Mouse (Mus musculus): Measurements from ENCODE around the gene Atp8b3. TPM values are rescaled to one million over a fixed set of nuclear protein-coding genes. Genes with fewer than 3 reads are reported as not detected.
A peak's percentile ranks its signal among the peaks of the same experiment; 100 is the strongest.

The Atp8b3 gene
- polyA plus RNA-seq, 1 experiment from 2014 or later = 0.10 TPM

GRCm38 (mm10) chr10:80584045-80584488 lies 45.1 kb upstream of the Atp8b3 start:
- Histone ChIP-seq H3K4me2 (replicated peaks; ENCODE audit: low read depth, low read length) (no peak overlapping the region), H3K9ac (replicated peaks; ENCODE audit: low read depth) (no peak overlapping the region), H3K27me3 (replicated peaks; ENCODE audit: insufficient read depth, low read length) (no peaks in the 10 kb centered on the region), H3K4me3 (ENCODE audit: low read depth, low read length) (no peak overlapping the region), H3K4me1 (ENCODE audit: insufficient read depth, low read depth, low read length) (peaks cover 18% of the 10 kb centered on the region; the same call in 1 of the 2 replicates), H3K27ac (ENCODE audit: low read length) (peak overlapping the region; percentile 38; the same call in 1 of the 2 replicates), H3K36me3 (ENCODE audit: insufficient read depth, low read length) (no peaks in the 10 kb centered on the region), H3K9me3 (ENCODE audit: low read length) (no peaks in the 10 kb centered on the region)
- 44% methylated on average over 12 of the region's 12 CpGs for WGBS
- no peak for TF ChIP-seq CTCF (IDR thresholded peaks at IDR 0.05)
- no peak for TF ChIP-seq EP300 (IDR thresholded peaks at IDR 0.05)
- ATAC-seq = 0 out of 2 replicates have a peak, but pooled peaks have one; percentile 5
- no peak for DNase-seq (ENCODE audit: low spot score)

- Histone ChIP-seq H3K9ac (replicated peaks; ENCODE audit: low read depth) (no peak overlapping the region), H3K27me3 (replicated peaks; ENCODE audit: insufficient read depth, low read length) (no peaks in the 10 kb centered on the region), H3K4me1 (ENCODE audit: insufficient read depth, low read depth, low read length) (peaks cover 10% of the 10 kb centered on the region; the same call in 1 of the 2 replicates), H3K4me3 (ENCODE audit: low read depth, low read length) (no peak overlapping the region), H3K27ac (ENCODE audit: low read length) (no peak overlapping the region), H3K4me2 (replicated peaks; ENCODE audit: low read depth, low read length) (no peak overlapping the region), H3K9me3 (ENCODE audit: low read length) (no peaks in the 10 kb centered on the region), H3K36me3 (ENCODE audit: insufficient read depth, low read length) (no peaks in the 10 kb centered on the region)
- 83% methylated on average over 5 of the region's 5 CpGs for WGBS
- ATAC-seq = no peak
- TF ChIP-seq EP300 (IDR thresholded peaks at IDR 0.05) (no peak), CTCF (IDR thresholded peaks at IDR 0.05) (no peak)
- no peak for DNase-seq (ENCODE audit: low spot score)
These were observed 44.1 kb upstream of the Atp8b3 start for GRCm38 (mm10) chr10:80583047-80583446.

- no peaks in the 10 kb centered on the region for H3K36me3 ChIP-seq (ENCODE audit: insufficient read depth, low read length)
- peak overlapping the region; percentile 97; the same call in 1 of the 2 replicates for H3K4me2 ChIP-seq (replicated peaks; ENCODE audit: low read depth, low read length)
- no peak for TF ChIP-seq EP300 (IDR thresholded peaks at IDR 0.05)
- peak; percentile 77 for TF ChIP-seq CTCF (IDR thresholded peaks at IDR 0.05)
- ATAC-seq = peak; percentile 14; the same call in 1 of the 2 replicates
- H3K9ac ChIP-seq (replicated peaks; ENCODE audit: low read depth) = no peak overlapping the region
- 0 out of 2 replicates have a peak overlapping the region, but pooled peaks have one; percentile 74 for H3K4me3 ChIP-seq (ENCODE audit: low read depth, low read length)
- 8% methylated on average over 8 of the region's 8 CpGs for WGBS
- peak overlapping the region; percentile 82 for H3K27ac ChIP-seq (ENCODE audit: low read length)
- peak; percentile 85 for DNase-seq (ENCODE audit: low spot score)
- H3K9me3 ChIP-seq (ENCODE audit: low read length) = no peaks in the 10 kb centered on the region
- H3K27me3 ChIP-seq (replicated peaks; ENCODE audit: insufficient read depth, low read length) = no peaks in the 10 kb centered on the region
- H3K4me1 ChIP-seq (ENCODE audit: insufficient read depth, low read depth, low read length) = peaks cover 7% of the 10 kb centered on the region
These were observed 40.0 kb upstream of the Atp8b3 start for GRCm38 (mm10) chr10:80578911-80579310.

- Histone ChIP-seq H3K4me3 (ENCODE audit: low read depth, low read length) (peak overlapping the region; percentile 74), H3K4me2 (replicated peaks; ENCODE audit: low read depth, low read length) (peak overlapping the region; percentile 97), H3K36me3 (ENCODE audit: insufficient read depth, low read length) (no peaks in the 10 kb centered on the region), H3K27ac (ENCODE audit: low read length) (peak overlapping the region; percentile 82), H3K9ac (replicated peaks; ENCODE audit: low read depth) (no peak overlapping the region), H3K9me3 (ENCODE audit: low read length) (no peaks in the 10 kb centered on the region), H3K4me1 (ENCODE audit: insufficient read depth, low read depth, low read length) (peaks cover 7% of the 10 kb centered on the region), H3K27me3 (replicated peaks; ENCODE audit: insufficient read depth, low read length) (no peaks in the 10 kb centered on the region)
- peak; percentile 49 for ATAC-seq
- TF ChIP-seq EP300 (IDR thresholded peaks at IDR 0.05) (no peak), CTCF (IDR thresholded peaks at IDR 0.05) (peak; percentile 90)
- DNase-seq (ENCODE audit: low spot score) = peak; percentile 91
- WGBS = 0% methylated on average over 29 of the region's 29 CpGs
These were observed 39.3 kb upstream of the Atp8b3 start for GRCm38 (mm10) chr10:80578131-80578750.

- TF ChIP-seq EP300 (IDR thresholded peaks at IDR 0.05) (no peak), CTCF (IDR thresholded peaks at IDR 0.05) (no peak)
These were observed 38.5 kb upstream of the Atp8b3 start, which contains the start of gene Klf16 for GRCm38 (mm10) chr10:80577195-80578130. Klf16 (minus strand) TSS chr10:80577321.

More at GRCm38 (mm10) chr10:80577195-80578130, 38.5 kb upstream of the Atp8b3 start, which contains the start of gene Klf16:
- H3K4me3 ChIP-seq (ENCODE audit: low read depth, low read length) = peak within 1 kb of the TSS; percentile 74
- under 1% methylated on average over 47 of the region's 97 CpGs for WGBS
- ATAC-seq (peak; percentile 89), DNase-seq (ENCODE audit: low spot score) (peak; percentile 97)
- peak within 1 kb of the TSS; percentile 82 for H3K27ac ChIP-seq (ENCODE audit: low read length)
- H3K36me3 ChIP-seq (ENCODE audit: insufficient read depth, low read length) = no peaks in the 10 kb centered on the region
- H3K9ac ChIP-seq (replicated peaks; ENCODE audit: low read depth) = peak within 1 kb of the TSS; percentile 48
- no peaks in the 10 kb centered on the region for H3K27me3 ChIP-seq (replicated peaks; ENCODE audit: insufficient read depth, low read length)
- peaks cover 7% of the 10 kb centered on the region for H3K4me1 ChIP-seq (ENCODE audit: insufficient read depth, low read depth, low read length)
- H3K9me3 ChIP-seq (ENCODE audit: low read length) = no peaks in the 10 kb centered on the region
- H3K4me2 ChIP-seq (replicated peaks; ENCODE audit: low read depth, low read length) = peak within 1 kb of the TSS; percentile 97
